Mouse (Mus musculus): ENCODE measurements around the gene Kifc1. TPM values are rescaled to one million over a fixed set of nuclear protein-coding genes. Genes with fewer than 3 reads are reported as not detected.

Kifc1 gene
- polyA plus RNA-seq, 1 experiment from 2014 or later, result 9.3 TPM

DNA sequence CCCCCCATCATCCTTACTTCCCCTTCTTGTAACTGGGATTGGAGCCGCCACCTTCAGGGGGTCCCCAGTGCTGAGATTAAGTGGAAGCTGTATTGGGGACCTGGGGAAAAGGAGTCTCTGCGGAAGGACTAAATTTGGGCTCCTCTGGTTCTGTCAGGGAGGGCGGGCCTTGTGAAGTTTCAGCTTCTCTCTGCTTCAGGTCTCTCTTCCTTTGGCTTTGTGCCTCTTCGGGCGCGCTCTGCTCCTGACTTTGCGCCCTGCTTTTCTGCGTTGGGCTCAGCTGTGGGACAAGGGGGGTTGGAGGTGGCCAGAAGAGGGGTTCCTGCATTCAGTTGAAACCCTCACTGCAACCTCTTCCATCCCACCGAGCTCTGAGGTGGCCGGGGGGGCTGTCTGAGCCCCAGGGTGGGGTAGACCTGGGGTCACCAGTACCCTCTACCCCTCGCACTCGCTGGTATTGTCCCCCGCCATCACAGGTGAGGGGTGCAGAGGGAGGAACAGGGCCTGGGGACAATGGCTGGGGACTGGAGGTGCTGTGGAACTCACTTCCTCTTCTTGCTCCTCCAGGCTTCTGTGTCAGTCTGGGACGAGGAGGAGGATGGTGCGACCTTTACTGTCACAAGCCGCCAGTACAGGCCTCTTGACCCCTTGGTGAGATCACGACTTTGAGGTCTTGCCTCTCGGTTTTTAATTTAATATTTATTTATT, 40.9 kb upstream of the Kifc1 start:
- DNase-seq (no peak), ATAC-seq (ENCODE audit: insufficient read depth) (no peak)
- WGBS, result 38% methylated on average over 18 of the region's 18 CpGs
- H3K4me3 ChIP-seq (ENCODE audit: low read depth, low read length), result peak overlapping the region; percentile 83
- no peaks in the 10 kb centered on the region for H3K27me3 ChIP-seq (ENCODE audit: insufficient read depth, low read length)
- H3K9ac ChIP-seq, result peak overlapping the region; percentile 81
- no peak for TF ChIP-seq CTCF (IDR thresholded peaks at IDR 0.05; ENCODE audit: low read depth)
- peaks cover 31% of the 10 kb centered on the region; the same call in 1 of the 2 replicates for H3K36me3 ChIP-seq (ENCODE audit: insufficient read depth)
- no peaks in the 10 kb centered on the region for H3K4me1 ChIP-seq (ENCODE audit: insufficient read depth)
- peak overlapping the region; percentile 99 for H3K4me2 ChIP-seq
- H3K27ac ChIP-seq (ENCODE audit: low read depth), result no peak overlapping the region
- no peaks in the 10 kb centered on the region for H3K9me3 ChIP-seq (ENCODE audit: low read depth, low read length)

DNA sequence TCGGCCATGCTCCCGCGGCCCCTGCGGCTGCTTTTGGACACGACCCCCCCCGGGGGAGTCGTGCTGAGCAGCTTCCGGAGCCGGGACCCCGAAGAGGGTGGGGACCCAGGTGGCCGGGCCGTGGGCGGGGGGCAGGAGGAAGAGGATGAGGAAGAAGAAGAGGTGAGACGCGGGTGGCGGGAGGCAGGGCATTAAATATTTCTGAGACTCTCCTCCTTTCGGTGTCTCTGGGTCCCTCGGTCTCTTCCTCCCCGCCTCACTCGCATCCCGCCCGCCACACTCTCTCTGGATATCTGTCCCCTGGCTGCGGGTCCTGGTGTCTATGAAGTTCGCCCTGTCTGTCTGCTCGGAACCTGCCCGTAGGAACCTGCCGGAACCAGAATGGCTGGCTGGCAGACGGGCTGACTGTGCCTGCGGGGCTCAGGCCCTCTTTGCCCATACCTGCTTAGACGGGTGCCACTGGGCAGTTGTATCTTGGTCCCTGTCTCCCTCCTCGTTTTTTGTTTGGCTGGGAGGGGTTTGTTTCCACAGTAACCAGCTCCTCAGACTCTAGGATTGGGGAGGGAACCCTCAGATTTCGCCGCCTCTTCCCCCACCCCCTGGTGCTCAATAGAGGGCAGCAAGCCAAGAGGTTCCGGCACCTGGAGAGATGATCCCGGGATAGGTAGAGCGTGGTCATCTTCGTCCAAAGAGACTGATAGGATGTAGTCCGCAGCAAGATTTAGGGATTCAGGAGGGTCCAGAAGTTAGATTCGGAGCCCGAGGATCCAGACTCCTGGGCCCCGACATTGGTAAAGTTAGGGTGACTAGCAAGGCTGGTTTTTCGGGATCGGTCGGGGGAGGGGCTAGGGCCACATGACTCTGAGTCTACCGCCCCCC, 40.1 kb upstream of the Kifc1 start:
- Histone ChIP-seq H3K9ac (peak overlapping the region; percentile 81), H3K4me1 (ENCODE audit: insufficient read depth) (no peaks in the 10 kb centered on the region), H3K27ac (ENCODE audit: low read depth) (peak overlapping the region; percentile 95), H3K27me3 (ENCODE audit: insufficient read depth, low read length) (no peaks in the 10 kb centered on the region), H3K36me3 (ENCODE audit: insufficient read depth) (peaks cover 28% of the 10 kb centered on the region; the same call in 1 of the 2 replicates), H3K4me2 (peak overlapping the region; percentile 99), H3K9me3 (ENCODE audit: low read depth, low read length) (no peaks in the 10 kb centered on the region), H3K4me3 (ENCODE audit: low read depth, low read length) (peak overlapping the region; percentile 83)
- TF ChIP-seq CTCF (IDR thresholded peaks at IDR 0.05; ENCODE audit: low read depth), result no peak
- ATAC-seq (ENCODE audit: insufficient read depth), result peak; percentile 16; the same call in 1 of the 2 replicates
- DNase-seq, result peak; percentile 62
- WGBS, result under 1% methylated on average over 45 of the region's 45 CpGs

DNA sequence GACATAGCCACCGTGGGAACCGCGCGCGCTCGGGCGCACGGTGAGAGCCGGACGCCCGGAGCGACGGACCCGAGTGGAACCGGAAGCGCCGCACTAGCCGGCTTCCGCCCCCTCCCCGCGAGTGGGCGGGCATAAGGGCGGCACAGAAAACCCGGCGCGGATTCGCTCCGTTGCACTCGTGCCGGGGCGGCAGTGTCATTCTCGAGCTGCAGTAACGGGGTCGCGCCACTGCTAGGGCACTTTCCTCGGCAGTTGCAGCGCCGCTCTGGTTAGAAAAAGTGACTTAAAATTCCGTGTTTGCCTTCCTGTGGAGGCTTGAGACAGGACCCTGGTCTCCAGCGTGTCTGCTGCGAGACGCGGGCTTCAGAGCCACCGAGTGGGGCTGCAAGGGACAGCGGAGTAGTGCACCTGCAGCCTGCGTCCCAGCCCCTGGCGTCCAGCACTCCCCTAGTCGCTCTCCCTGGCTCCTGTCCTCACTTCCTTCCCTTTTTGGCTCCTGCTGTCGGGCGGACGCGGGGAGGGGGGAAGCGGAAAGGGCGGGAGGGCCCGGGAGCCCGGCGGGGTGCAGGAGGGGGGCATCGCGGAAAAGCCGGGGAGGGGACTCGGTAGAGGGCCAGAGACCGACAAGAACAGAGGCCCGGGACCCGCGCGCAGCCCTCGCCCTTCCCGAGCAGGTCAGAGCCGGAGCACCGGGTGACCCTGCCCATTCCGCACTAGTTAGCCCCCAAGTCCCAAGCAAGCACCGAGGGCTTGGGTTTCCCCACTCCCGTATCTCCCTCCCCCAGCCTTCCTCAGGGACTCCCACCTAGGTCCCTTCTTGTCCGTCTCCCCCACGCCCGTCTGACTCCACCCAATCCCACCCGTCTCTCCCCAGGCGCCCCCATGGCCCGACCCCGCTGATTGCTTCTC, 39.2 kb upstream of the Kifc1 start, which contains the start of gene Rgl2:
Gene Rgl2, plus strand, starts transcription at position 173 of the 909 bp plus-strand sequence.
- Histone ChIP-seq H3K27ac (ENCODE audit: low read depth) (peak within 1 kb of the TSS; percentile 95), H3K4me1 (ENCODE audit: insufficient read depth) (no peaks in the 10 kb centered on the region), H3K9ac (peak within 1 kb of the TSS; percentile 81), H3K4me2 (peak within 1 kb of the TSS; percentile 99), H3K27me3 (ENCODE audit: insufficient read depth, low read length) (no peaks in the 10 kb centered on the region), H3K9me3 (ENCODE audit: low read depth, low read length) (no peaks in the 10 kb centered on the region), H3K4me3 (ENCODE audit: low read depth, low read length) (peak within 1 kb of the TSS; percentile 83), H3K36me3 (ENCODE audit: insufficient read depth) (peaks cover 22% of the 10 kb centered on the region; the same call in 1 of the 2 replicates)
- under 1% methylated on average over 75 of the region's 80 CpGs for WGBS
- peak; percentile 97 for DNase-seq
- peak; percentile 57 for TF ChIP-seq CTCF (IDR thresholded peaks at IDR 0.05; ENCODE audit: low read depth)
- peak; percentile 85 for ATAC-seq (ENCODE audit: insufficient read depth)

DNA sequence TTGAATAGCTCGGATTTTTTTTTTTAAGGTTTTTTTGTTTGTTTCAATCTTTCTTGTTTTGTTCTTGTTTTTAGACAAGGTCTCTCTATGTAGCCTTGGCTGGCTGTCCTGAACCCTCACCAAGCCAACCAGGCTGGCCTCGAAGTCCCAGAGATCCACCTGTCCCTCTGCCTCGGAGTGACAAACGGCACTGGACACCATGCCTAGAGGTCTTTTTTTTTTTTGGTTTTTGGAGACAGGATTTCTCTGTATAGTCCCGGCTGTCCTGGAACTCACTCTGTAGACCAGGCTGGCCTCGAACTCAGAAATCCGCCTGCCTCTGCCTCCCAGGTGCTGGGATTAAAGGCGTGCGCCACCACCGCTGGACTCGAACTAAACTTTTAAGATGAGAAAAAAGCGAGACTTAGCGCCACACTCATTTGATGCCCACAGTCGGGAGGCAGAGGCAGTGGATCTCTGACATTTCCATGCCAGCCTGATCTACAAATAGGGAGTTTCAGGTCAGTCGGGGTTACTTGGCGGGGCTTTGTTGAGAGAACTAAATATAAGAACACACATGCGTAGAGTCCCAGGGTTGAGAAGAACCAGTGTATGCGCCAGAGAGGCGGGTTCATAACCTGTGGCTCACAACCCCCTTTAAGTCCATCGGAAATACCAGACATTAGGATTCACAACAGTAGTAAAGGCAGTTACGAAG, 37.9 kb upstream of the Kifc1 start:
- H3K9me3 ChIP-seq (ENCODE audit: low read depth, low read length), result no peaks in the 10 kb centered on the region
- peak overlapping the region; percentile 81 for H3K9ac ChIP-seq
- DNase-seq (no peak), ATAC-seq (ENCODE audit: insufficient read depth) (no peak)
- no peaks in the 10 kb centered on the region for H3K4me1 ChIP-seq (ENCODE audit: insufficient read depth)
- H3K4me2 ChIP-seq, result peak overlapping the region; percentile 99
- WGBS, result 59% methylated on average over 21 of the region's 21 CpGs
- peaks cover 10% of the 10 kb centered on the region; the same call in 1 of the 2 replicates for H3K36me3 ChIP-seq (ENCODE audit: insufficient read depth)
- H3K27me3 ChIP-seq (ENCODE audit: insufficient read depth, low read length), result no peaks in the 10 kb centered on the region
- TF ChIP-seq CTCF (IDR thresholded peaks at IDR 0.05; ENCODE audit: low read depth), result no peak
- peak overlapping the region; percentile 83 for H3K4me3 ChIP-seq (ENCODE audit: low read depth, low read length)
- peak overlapping the region; percentile 95; the same call in 1 of the 2 replicates for H3K27ac ChIP-seq (ENCODE audit: low read depth)

DNA sequence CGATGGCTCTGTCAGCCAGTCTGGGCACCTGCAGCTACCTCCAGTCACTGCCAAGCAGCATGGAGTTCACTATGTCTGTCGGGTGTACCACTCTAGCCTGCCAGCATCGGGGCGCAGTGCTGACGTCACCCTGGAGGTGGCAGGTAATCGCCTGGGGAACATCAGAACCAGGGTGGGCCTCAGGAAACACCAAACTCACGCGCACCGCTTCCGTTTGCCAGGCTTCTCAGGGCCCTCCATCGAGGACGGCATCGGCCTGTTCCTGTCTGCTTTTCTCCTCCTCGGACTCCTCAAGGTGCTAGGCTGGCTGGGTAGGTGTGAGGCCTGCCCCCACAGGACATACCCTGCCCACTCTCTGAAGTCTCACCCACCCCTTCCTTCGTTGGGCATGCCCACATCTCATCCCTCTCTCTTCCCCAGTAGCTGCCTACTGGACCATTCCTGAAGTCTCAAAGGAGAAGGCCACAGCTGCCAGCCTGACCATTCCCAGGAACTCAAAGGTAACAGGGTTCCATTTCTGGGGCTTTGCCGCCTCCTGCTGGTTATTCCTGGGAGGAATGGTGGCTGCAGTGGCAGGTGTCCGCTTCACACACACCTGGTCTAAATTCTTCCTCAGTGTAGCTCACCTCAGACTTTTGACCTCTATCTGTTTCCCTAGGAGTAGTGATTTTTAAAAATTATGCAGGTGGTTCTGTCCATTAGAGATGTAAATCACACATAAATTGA, 35.9 kb upstream of the Kifc1 start:
- DNase-seq (peak; percentile 41), ATAC-seq (ENCODE audit: insufficient read depth) (no peak)
- H3K9me3 ChIP-seq (ENCODE audit: low read depth, low read length), result no peaks in the 10 kb centered on the region
- H3K36me3 ChIP-seq (ENCODE audit: insufficient read depth), result peaks cover 6% of the 10 kb centered on the region; the same call in 1 of the 2 replicates
- WGBS, result 72% methylated on average over 16 of the region's 17 CpGs
- no peak overlapping the region for H3K9ac ChIP-seq
- TF ChIP-seq CTCF (IDR thresholded peaks at IDR 0.05; ENCODE audit: low read depth), result peak; percentile 53
- no peak overlapping the region for H3K4me2 ChIP-seq
- H3K27ac ChIP-seq (ENCODE audit: low read depth), result no peak overlapping the region
- H3K4me3 ChIP-seq (ENCODE audit: low read depth, low read length), result no peak overlapping the region
- no peaks in the 10 kb centered on the region for H3K27me3 ChIP-seq (ENCODE audit: insufficient read depth, low read length)
- H3K4me1 ChIP-seq (ENCODE audit: insufficient read depth), result no peaks in the 10 kb centered on the region
